Mouse (Mus musculus) embryo, embryonic 11.5 days (tissue): ENCODE measurements around the gene Arl4d.
"Not testable (repeated sequence)": the region's sequence is repeated elsewhere in the genome, so short reads cannot be mapped to it uniquely, and the experiment has no call there.

Experiments used
- DNase-seq: peaks from one replicate; pipeline ENCODE4 v3.0.0-alpha.2; 2012; ENCODE audit warnings: low read depth, low spot score

Arl4d gene

GRCm38 (mm10) chr11:101664825-101665635 is at the start of gene Arl4d:
TSS of gene Arl4d (plus strand) at chr11:101665541.
- peak; percentile 88 for DNase-seq

- no peak for DNase-seq
Measured at GRCm38 (mm10) chr11:101616104-101616503, 49.2 kb upstream of the Arl4d start.

- DNase-seq: no peak
Measured at GRCm38 (mm10) chr11:101616948-101617767, 48.2 kb upstream of the Arl4d start.

GRCm38 (mm10) chr11:101617849-101618248 is 47.5 kb upstream of the Arl4d start:
- DNase-seq: peak; percentile 70

- no peak for DNase-seq
Measured at GRCm38 (mm10) chr11:101618596-101618995, 46.7 kb upstream of the Arl4d start.

GRCm38 (mm10) chr11:101620022-101620655 is 45.2 kb upstream of the Arl4d start:
- not testable (repeated sequence) for DNase-seq

GRCm38 (mm10) chr11:101626649-101626994 is 38.7 kb upstream of the Arl4d start:
- DNase-seq: no peak

- peak; percentile 79 for DNase-seq
Measured at GRCm38 (mm10) chr11:101626995-101627856, 38.1 kb upstream of the Arl4d start, which contains the start of gene Rdm1. TSS of gene Rdm1 (plus strand) at chr11:101627195.

GRCm38 (mm10) chr11:101627857-101628559 is 37.3 kb upstream of the Arl4d start:
- DNase-seq: peak; percentile 83

- DNase-seq: not testable (repeated sequence)
Measured at GRCm38 (mm10) chr11:101628733-101629417, 36.5 kb upstream of the Arl4d start.

- no peak for DNase-seq
Measured at GRCm38 (mm10) chr11:101635660-101636059, 29.7 kb upstream of the Arl4d start.

GRCm38 (mm10) chr11:101639761-101640160 is 25.6 kb upstream of the Arl4d start:
- no peak for DNase-seq

- DNase-seq: peak; percentile 77
Measured at GRCm38 (mm10) chr11:101640857-101641709, 24.3 kb upstream of the Arl4d start.

- DNase-seq: peak; percentile 66
Measured at GRCm38 (mm10) chr11:101641710-101642642, 23.4 kb upstream of the Arl4d start.

GRCm38 (mm10) chr11:101642931-101643330 is 22.4 kb upstream of the Arl4d start:
- no peak for DNase-seq

GRCm38 (mm10) chr11:101644591-101644990 is 20.8 kb upstream of the Arl4d start:
- DNase-seq: no peak

- DNase-seq: not testable (repeated sequence)
Measured at GRCm38 (mm10) chr11:101645043-101645410, 20.3 kb upstream of the Arl4d start.
